Mouse (Mus musculus): ENCODE results near the gene Lrig1. TPM values are rescaled to one million over a fixed set of nuclear protein-coding genes. Genes with fewer than 3 reads are reported as not detected.

Lrig1 gene
- polyA plus RNA-seq, 1 experiment from 2014 or later: 2.4 TPM

GRCm38 (mm10) chr6:94667131-94667530 is 32.8 kb downstream of the Lrig1 start:
- 66% methylated on average over 4 of the region's 4 CpGs for WGBS (ENCODE audit: insufficient replicate concordance)
- no peak overlapping the region for H3K4me3 ChIP-seq
- no peak overlapping the region for H3K9ac ChIP-seq
- H3K4me2 ChIP-seq: no peak overlapping the region
- no peaks in the 10 kb centered on the region for H3K9me3 ChIP-seq (replicated peaks)
- H3K4me1 ChIP-seq: 0 out of 2 replicates have a peak, but pooled peaks cover 7% of the 10 kb centered on the region
- no peak for ATAC-seq
- H3K27me3 ChIP-seq (replicated peaks): peaks cover 11% of the 10 kb centered on the region; the same call in 1 of the 2 replicates
- no peaks in the 10 kb centered on the region for H3K36me3 ChIP-seq
- H3K27ac ChIP-seq: no peak overlapping the region

GRCm38 (mm10) chr6:94666432-94667119 is 33.4 kb downstream of the Lrig1 start:
- 71% methylated on average over 7 of the region's 7 CpGs for WGBS (ENCODE audit: insufficient replicate concordance)
- ATAC-seq: no peak
- Histone ChIP-seq H3K9me3 (replicated peaks) (no peaks in the 10 kb centered on the region), H3K27ac (no peak overlapping the region), H3K36me3 (no peaks in the 10 kb centered on the region), H3K4me3 (no peak overlapping the region), H3K4me2 (no peak overlapping the region), H3K4me1 (0 out of 2 replicates have a peak, but pooled peaks cover 7% of the 10 kb centered on the region), H3K27me3 (replicated peaks) (peaks cover 11% of the 10 kb centered on the region; the same call in 1 of the 2 replicates), H3K9ac (no peak overlapping the region)

- no peak overlapping the region for H3K9ac ChIP-seq
- no peaks in the 10 kb centered on the region for H3K36me3 ChIP-seq
- WGBS (ENCODE audit: insufficient replicate concordance): 76% methylated on average over 1 of the region's 1 CpGs
- H3K4me2 ChIP-seq: no peak overlapping the region
- H3K4me3 ChIP-seq: no peak overlapping the region
- no peaks in the 10 kb centered on the region for H3K9me3 ChIP-seq (replicated peaks)
- H3K4me1 ChIP-seq: 0 out of 2 replicates have a peak, but pooled peaks cover 7% of the 10 kb centered on the region
- ATAC-seq: no peak
- no peak overlapping the region for H3K27ac ChIP-seq
- H3K27me3 ChIP-seq (replicated peaks): peaks cover 5% of the 10 kb centered on the region; the same call in 1 of the 2 replicates
Observed at GRCm38 (mm10) chr6:94665677-94666076, 34.3 kb downstream of the Lrig1 start.

- Histone ChIP-seq H3K27me3 (replicated peaks) (peaks cover 5% of the 10 kb centered on the region; the same call in 1 of the 2 replicates), H3K36me3 (no peaks in the 10 kb centered on the region), H3K9ac (no peak overlapping the region), H3K4me1 (0 out of 2 replicates have a peak, but pooled peaks cover 7% of the 10 kb centered on the region), H3K9me3 (replicated peaks) (no peaks in the 10 kb centered on the region), H3K4me2 (no peak overlapping the region), H3K4me3 (no peak overlapping the region), H3K27ac (no peak overlapping the region)
- WGBS (ENCODE audit: insufficient replicate concordance): 74% methylated on average over 7 of the region's 7 CpGs
- no peak for ATAC-seq
Observed at GRCm38 (mm10) chr6:94665248-94665647, 34.7 kb downstream of the Lrig1 start.

- no peak overlapping the region for H3K4me2 ChIP-seq
Observed at GRCm38 (mm10) chr6:94664000-94664399, 36.0 kb downstream of the Lrig1 start.

GRCm38 (mm10) chr6:94661923-94662322 is 38.0 kb downstream of the Lrig1 start:
- no peak overlapping the region for H3K27ac ChIP-seq
- H3K4me3 ChIP-seq: no peak overlapping the region
- 71% methylated on average over 9 of the region's 9 CpGs for WGBS (ENCODE audit: insufficient replicate concordance)
- ATAC-seq: no peak
- H3K4me2 ChIP-seq: no peak overlapping the region
- no peak overlapping the region for H3K9ac ChIP-seq
- peaks cover 10% of the 10 kb centered on the region; the same call in 1 of the 2 replicates for H3K27me3 ChIP-seq (replicated peaks)
- 0 out of 2 replicates have a peak, but pooled peaks cover 7% of the 10 kb centered on the region for H3K4me1 ChIP-seq
- H3K9me3 ChIP-seq (replicated peaks): no peaks in the 10 kb centered on the region
- H3K36me3 ChIP-seq: no peaks in the 10 kb centered on the region

More at GRCm38 (mm10) chr6:94664000-94664399, 36.0 kb downstream of the Lrig1 start:
- Histone ChIP-seq H3K4me1 (0 out of 2 replicates have a peak, but pooled peaks cover 7% of the 10 kb centered on the region), H3K27ac (no peak overlapping the region), H3K9me3 (replicated peaks) (no peaks in the 10 kb centered on the region), H3K27me3 (replicated peaks) (peaks cover 9% of the 10 kb centered on the region; the same call in 1 of the 2 replicates), H3K4me3 (no peak overlapping the region), H3K36me3 (no peaks in the 10 kb centered on the region), H3K9ac (no peak overlapping the region)
- ATAC-seq: no peak
- 74% methylated on average over 6 of the region's 6 CpGs for WGBS (ENCODE audit: insufficient replicate concordance)

- H3K27me3 ChIP-seq (replicated peaks): peaks cover 11% of the 10 kb centered on the region
- WGBS (ENCODE audit: insufficient replicate concordance): 75% methylated on average over 8 of the region's 8 CpGs
- no peak for ATAC-seq
- no peak overlapping the region for H3K4me3 ChIP-seq
- H3K36me3 ChIP-seq: no peaks in the 10 kb centered on the region
- H3K27ac ChIP-seq: no peak overlapping the region
- no peak overlapping the region for H3K9ac ChIP-seq
- 0 out of 2 replicates have a peak, but pooled peaks cover 7% of the 10 kb centered on the region for H3K4me1 ChIP-seq
- H3K4me2 ChIP-seq: no peak overlapping the region
- no peaks in the 10 kb centered on the region for H3K9me3 ChIP-seq (replicated peaks)
Observed at GRCm38 (mm10) chr6:94661321-94661720, 38.6 kb downstream of the Lrig1 start.

- H3K36me3 ChIP-seq: no peaks in the 10 kb centered on the region
- no peaks in the 10 kb centered on the region for H3K9me3 ChIP-seq (replicated peaks)
- ATAC-seq: no peak
- no peak overlapping the region for H3K27ac ChIP-seq
- 0 out of 2 replicates have a peak, but pooled peaks cover 4% of the 10 kb centered on the region for H3K4me1 ChIP-seq
- WGBS (ENCODE audit: insufficient replicate concordance): 67% methylated on average over 4 of the region's 4 CpGs
- H3K4me2 ChIP-seq: no peak overlapping the region
- no peak overlapping the region for H3K4me3 ChIP-seq
- H3K9ac ChIP-seq: no peak overlapping the region
- peaks cover 11% of the 10 kb centered on the region for H3K27me3 ChIP-seq (replicated peaks)
Observed at GRCm38 (mm10) chr6:94659886-94660333, 40.0 kb downstream of the Lrig1 start.

- Histone ChIP-seq H3K9me3 (replicated peaks) (no peaks in the 10 kb centered on the region), H3K4me3 (no peak overlapping the region), H3K36me3 (no peaks in the 10 kb centered on the region), H3K27ac (no peak overlapping the region), H3K4me2 (no peak overlapping the region), H3K4me1 (no peaks in the 10 kb centered on the region), H3K27me3 (replicated peaks) (peaks cover 11% of the 10 kb centered on the region), H3K9ac (no peak overlapping the region)
- 51% methylated on average over 6 of the region's 6 CpGs for WGBS (ENCODE audit: insufficient replicate concordance)
- ATAC-seq: no peak
Observed at GRCm38 (mm10) chr6:94658136-94658480, 41.9 kb downstream of the Lrig1 start.

- Histone ChIP-seq H3K27me3 (replicated peaks) (peaks cover 11% of the 10 kb centered on the region), H3K4me2 (no peak overlapping the region), H3K4me3 (no peak overlapping the region), H3K27ac (no peak overlapping the region), H3K9me3 (replicated peaks) (no peaks in the 10 kb centered on the region), H3K4me1 (no peaks in the 10 kb centered on the region), H3K36me3 (no peaks in the 10 kb centered on the region), H3K9ac (no peak overlapping the region)
- WGBS (ENCODE audit: insufficient replicate concordance): 68% methylated on average over 12 of the region's 12 CpGs
- no peak for ATAC-seq
Observed at GRCm38 (mm10) chr6:94657204-94658135, 42.5 kb downstream of the Lrig1 start.

GRCm38 (mm10) chr6:94655818-94656478 is 44.0 kb downstream of the Lrig1 start:
- Histone ChIP-seq H3K9me3 (replicated peaks) (no peaks in the 10 kb centered on the region), H3K4me3 (no peak overlapping the region), H3K27me3 (replicated peaks) (peaks cover 14% of the 10 kb centered on the region), H3K27ac (no peak overlapping the region), H3K4me2 (no peak overlapping the region), H3K9ac (no peak overlapping the region), H3K4me1 (no peaks in the 10 kb centered on the region), H3K36me3 (no peaks in the 10 kb centered on the region)
- no peak for ATAC-seq
- 10% methylated on average over 5 of the region's 5 CpGs for WGBS (ENCODE audit: insufficient replicate concordance)

Measured in liver, embryonic 12.5 days (tissue).